Mouse (Mus musculus) embryonic facial prominence, embryonic 12.5 days (tissue): ENCODE measurements at regions not wholly inside any gene's neighbourhood (a gene's known extent, or its start where the extent isn't known, plus 50 kb on each side); places are given as distances from the start of the nearest gene placed in this dataset.

ENCODE experiments used
- ATAC-seq: fragments of 200-750 bp; cut with Nextera tagmentation; 2 replicates; pipeline ENCODE4 v1.8.0; 2017; ENCODE audit not compliant: insufficient number of reproducible peaks, insufficient read depth, low FRiP score, low TSS enrichment
- H3K27ac ChIP-seq: fragments of 300-500 bp; sonication (generic); 2 replicates; pipeline ENCODE4 v1.5.1; 2016; ENCODE audit warnings: mild to moderate bottlenecking
- H3K27me3 ChIP-seq: fragments of 300-500 bp; sonication (generic); 2 replicates; pipeline ENCODE4 v1.6.1; 2016; ENCODE audit warnings: mild to moderate bottlenecking, moderate library complexity
- H3K36me3 ChIP-seq: fragments of 300-500 bp; sonication (generic); 2 replicates; pipeline ENCODE4 v1.6.1; 2016; ENCODE audit warnings: mild to moderate bottlenecking
- H3K4me1 ChIP-seq: fragments of 300-500 bp; sonication (generic); 2 replicates; pipeline ENCODE4 v1.6.1; 2016
- H3K4me2 ChIP-seq: fragments of 300-500 bp; sonication (generic); replicated peaks from 2 replicates; pipeline ENCODE4 v1.6.1; 2016; ENCODE audit warnings: mild to moderate bottlenecking, moderate library complexity
- H3K4me3 ChIP-seq: fragments of 300-500 bp; sonication (generic); 2 replicates; pipeline ENCODE4 v1.5.1; 2016; ENCODE audit warnings: mild to moderate bottlenecking
- H3K9ac ChIP-seq: fragments of 300-500 bp; sonication (generic); 2 replicates; pipeline ENCODE4 v1.6.1; 2016; ENCODE audit warnings: mild to moderate bottlenecking, moderate library complexity
- H3K9me3 ChIP-seq: fragments of 300-500 bp; sonication (generic); 2 replicates; pipeline ENCODE4 v1.6.1; 2016; ENCODE audit warnings: mild to moderate bottlenecking, moderate library complexity
- WGBS: fragments of 180-500 bp; shearing (Covaris S2); methylation state at CpG from one replicate; pipeline ENCODE4 v1.1.7; 2016; 5-methylcytosine and 5-hydroxymethylcytosine counted together

- Histone ChIP-seq H3K4me3 (no peak overlapping the region), H3K27ac (no peak overlapping the region), H3K9me3 (no peaks in the 10 kb centered on the region), H3K4me1 (no peaks in the 10 kb centered on the region), H3K36me3 (no peaks in the 10 kb centered on the region), H3K4me2 (no peak overlapping the region), H3K27me3 (no peaks in the 10 kb centered on the region), H3K9ac (no peak overlapping the region)
- 76% methylated on average over 5 of the region's 5 CpGs for WGBS
- ATAC-seq, result no peak
These were observed 270.3 kb downstream of the Emp1 start for GRCm38 (mm10) chr6:135632671-135633070.

DNA sequence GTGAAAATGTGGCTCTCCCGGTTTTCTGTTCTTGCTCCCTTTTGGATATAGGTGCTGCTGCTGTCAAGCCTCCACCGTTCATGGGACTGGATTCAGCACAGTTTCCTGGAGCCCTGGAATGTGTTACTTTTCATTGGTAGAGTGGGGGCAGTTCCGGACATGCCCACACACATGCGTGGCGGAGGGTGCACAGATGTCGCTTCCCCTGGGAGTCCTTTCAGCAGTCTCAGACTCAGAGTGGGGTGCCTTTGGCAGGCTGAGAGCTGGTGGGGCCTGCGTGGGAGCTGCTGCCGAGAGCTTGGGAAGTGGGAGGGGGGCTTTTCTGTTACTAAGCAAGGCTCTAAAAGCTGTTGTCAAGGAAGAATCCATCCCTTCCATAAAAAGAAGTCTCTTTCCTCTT lies 274.3 kb downstream of the Emp1 start:
- no peaks in the 10 kb centered on the region for H3K9me3 ChIP-seq
- H3K4me3 ChIP-seq, result no peak overlapping the region
- H3K27ac ChIP-seq, result no peak overlapping the region
- WGBS, result 57% methylated on average over 8 of the region's 8 CpGs
- H3K4me1 ChIP-seq, result no peaks in the 10 kb centered on the region
- no peak overlapping the region for H3K4me2 ChIP-seq
- no peaks in the 10 kb centered on the region for H3K27me3 ChIP-seq
- H3K9ac ChIP-seq, result no peak overlapping the region
- no peaks in the 10 kb centered on the region for H3K36me3 ChIP-seq
- ATAC-seq, result no peak

GRCm38 (mm10) chr6:135642711-135643110 lies 280.4 kb downstream of the Emp1 start:
- no peak overlapping the region for H3K9ac ChIP-seq
- H3K4me1 ChIP-seq, result no peaks in the 10 kb centered on the region
- H3K4me2 ChIP-seq, result no peak overlapping the region
- no peak overlapping the region for H3K27ac ChIP-seq
- H3K36me3 ChIP-seq, result no peaks in the 10 kb centered on the region
- H3K4me3 ChIP-seq, result no peak overlapping the region
- H3K27me3 ChIP-seq, result no peaks in the 10 kb centered on the region
- WGBS, result 79% methylated on average over 5 of the region's 5 CpGs
- H3K9me3 ChIP-seq, result no peaks in the 10 kb centered on the region
- ATAC-seq, result no peak

DNA sequence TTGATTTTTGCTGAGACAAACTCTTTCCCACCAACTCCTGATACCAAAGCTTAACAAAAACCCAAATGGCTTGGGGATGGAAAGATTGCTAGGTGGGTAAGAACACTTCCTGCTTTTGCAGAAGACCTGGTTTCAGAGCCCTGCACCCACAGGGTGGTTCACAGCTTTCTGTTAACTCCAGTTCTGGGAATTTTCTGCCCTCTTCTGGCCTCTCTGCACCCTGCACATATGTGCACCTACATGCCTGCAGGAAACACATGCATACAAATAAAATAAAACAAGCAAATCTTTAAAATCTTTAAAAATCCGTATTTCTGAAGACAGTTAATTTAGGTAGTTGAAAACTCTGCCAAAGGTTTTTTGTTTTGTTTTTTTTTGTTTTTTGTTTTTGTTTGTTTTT lies 283.8 kb downstream of the Emp1 start:
- Histone ChIP-seq H3K4me3 (no peak overlapping the region), H3K4me2 (no peak overlapping the region), H3K27ac (no peak overlapping the region), H3K9ac (no peak overlapping the region), H3K27me3 (no peaks in the 10 kb centered on the region), H3K4me1 (no peaks in the 10 kb centered on the region), H3K36me3 (no peaks in the 10 kb centered on the region), H3K9me3 (no peaks in the 10 kb centered on the region)
- 56% methylated on average over 1 of the region's 1 CpGs for WGBS
- no peak for ATAC-seq

GRCm38 (mm10) chr6:135653002-135653401 lies 290.7 kb downstream of the Emp1 start:
- Histone ChIP-seq H3K9ac (no peak overlapping the region), H3K27me3 (no peaks in the 10 kb centered on the region), H3K4me2 (no peak overlapping the region), H3K9me3 (no peaks in the 10 kb centered on the region), H3K4me1 (no peaks in the 10 kb centered on the region), H3K4me3 (no peak overlapping the region), H3K27ac (no peak overlapping the region), H3K36me3 (no peaks in the 10 kb centered on the region)
- no peak for ATAC-seq
- 85% methylated on average over 3 of the region's 3 CpGs for WGBS

DNA sequence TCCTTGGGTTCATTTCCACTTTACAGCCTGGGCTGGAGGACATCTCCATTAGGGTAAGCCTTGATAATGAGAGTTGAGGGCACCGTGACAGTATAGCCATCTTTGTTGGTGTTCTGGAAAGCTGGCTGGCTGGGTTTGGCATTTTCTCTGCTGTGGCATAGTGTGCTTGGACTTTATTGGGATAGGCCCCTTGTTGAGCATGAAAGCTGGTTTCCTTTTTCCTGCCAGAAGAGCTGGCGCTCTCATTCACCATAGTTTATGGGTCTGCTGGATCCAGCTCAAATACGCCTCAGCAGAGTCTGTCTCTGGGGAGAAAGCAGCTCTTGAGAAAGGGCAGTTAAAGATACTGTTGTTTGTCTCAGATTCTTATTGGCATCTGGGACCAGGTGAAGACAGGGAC lies 300.0 kb downstream of the Emp1 start:
- H3K36me3 ChIP-seq, result no peaks in the 10 kb centered on the region
- no peak overlapping the region for H3K4me3 ChIP-seq
- no peaks in the 10 kb centered on the region for H3K9me3 ChIP-seq
- H3K27me3 ChIP-seq, result no peaks in the 10 kb centered on the region
- WGBS, result 86% methylated on average over 3 of the region's 3 CpGs
- H3K4me1 ChIP-seq, result no peaks in the 10 kb centered on the region
- no peak overlapping the region for H3K9ac ChIP-seq
- H3K4me2 ChIP-seq, result no peak overlapping the region
- H3K27ac ChIP-seq, result no peak overlapping the region
- ATAC-seq, result no peak

- H3K36me3 ChIP-seq, result no peaks in the 10 kb centered on the region
- ATAC-seq, result no peak
- no peaks in the 10 kb centered on the region for H3K4me1 ChIP-seq
- no peaks in the 10 kb centered on the region for H3K9me3 ChIP-seq
- 88% methylated on average over 4 of the region's 4 CpGs for WGBS
- no peaks in the 10 kb centered on the region for H3K27me3 ChIP-seq
- H3K9ac ChIP-seq, result no peak overlapping the region
- no peak overlapping the region for H3K27ac ChIP-seq
- H3K4me2 ChIP-seq, result no peak overlapping the region
- H3K4me3 ChIP-seq, result no peak overlapping the region
These were observed 300.6 kb downstream of the Emp1 start for GRCm38 (mm10) chr6:135662801-135663537.
